Mouse (Mus musculus): ENCODE data around the gene Gm20388.

GRCm38 (mm10) chr8:121297299-121297698 lies 1386.7 kb downstream of the Gm20388 start:
- TF ChIP-seq CTCF (IDR thresholded peaks at IDR 0.05; ENCODE audit: extremely low read depth, insufficient read depth, low read length) (no peak), POLR2A (IDR thresholded peaks at IDR 0.05; ENCODE audit: extremely low read depth, insufficient read depth, low read length) (no peak)

All from cortical plate, adult 2 months (tissue).